Mouse (Mus musculus): ENCODE measurements around the gene Atp6v0a1. TPM values are rescaled to one million over a fixed set of nuclear protein-coding genes. Genes with fewer than 3 reads are reported as not detected.
A peak's percentile ranks its signal among the peaks of the same experiment; 100 is the strongest.

The Atp6v0a1 gene
- polyA plus RNA-seq (2012; rRNA removed): 35.9 and 39.7 TPM in 2 replicates

- Histone ChIP-seq H3K36me3 (ENCODE audit: control insufficient read depth, insufficient read depth, low read length) (no peaks in the 10 kb centered on the region), H3K4me1 (replicated peaks; ENCODE audit: control insufficient read depth, insufficient read depth, low read length) (peaks cover 11% of the 10 kb centered on the region; the same call in 1 of the 2 replicates), H3K27ac (ENCODE audit: control insufficient read depth, insufficient read depth, low read length) (0 out of 2 replicates have a peak within 1 kb of the TSS, but pooled peaks have one; percentile 6), H3K27me3 (ENCODE audit: control insufficient read depth, insufficient read depth, low read length) (peaks cover 2% of the 10 kb centered on the region; the same call in 1 of the 2 replicates), H3K4me3 (ENCODE audit: control insufficient read depth, insufficient read depth, low read length) (peak within 1 kb of the TSS; percentile 35)
- WGBS: 1% methylated on average over 44 of the region's 44 CpGs
- peak; percentile 94 for DNase-seq
- TF ChIP-seq POLR2A (IDR thresholded peaks at IDR 0.05; ENCODE audit: control insufficient read depth, extremely low read depth, insufficient read depth, low read length, poor library complexity) (peak; percentile 52; the same call in 1 of the 2 replicates), CTCF (IDR thresholded peaks at IDR 0.05; ENCODE audit: borderline replicate concordance, control insufficient read depth, extremely low read depth, insufficient read depth, low read length, poor library complexity) (peak; percentile 46; the same call in 1 of the 2 replicates)
These were observed at the start of gene Atp6v0a1 for GRCm38 (mm10) chr11:101009046-101009887. Gene Atp6v0a1 (plus strand): TSS chr11:101009452.

- Histone ChIP-seq H3K36me3 (ENCODE audit: control insufficient read depth, insufficient read depth, low read length) (no peaks in the 10 kb centered on the region), H3K4me3 (ENCODE audit: control insufficient read depth, insufficient read depth, low read length) (no peak overlapping the region), H3K27me3 (ENCODE audit: control insufficient read depth, insufficient read depth, low read length) (no peaks in the 10 kb centered on the region), H3K4me1 (replicated peaks; ENCODE audit: control insufficient read depth, insufficient read depth, low read length) (peaks cover 3% of the 10 kb centered on the region; the same call in 1 of the 2 replicates), H3K27ac (ENCODE audit: control insufficient read depth, insufficient read depth, low read length) (no peak overlapping the region)
- TF ChIP-seq CTCF (IDR thresholded peaks at IDR 0.05; ENCODE audit: borderline replicate concordance, control insufficient read depth, extremely low read depth, insufficient read depth, low read length, poor library complexity) (no peak), POLR2A (IDR thresholded peaks at IDR 0.05; ENCODE audit: control insufficient read depth, extremely low read depth, insufficient read depth, low read length, poor library complexity) (no peak)
- peak; percentile 66 for DNase-seq
- 15% methylated on average over 14 of the region's 14 CpGs for WGBS
These were observed 49.8 kb upstream of the Atp6v0a1 start for GRCm38 (mm10) chr11:100959464-100959810.

GRCm38 (mm10) chr11:100959826-100960225 lies 49.4 kb upstream of the Atp6v0a1 start:
- 38% methylated on average over 3 of the region's 3 CpGs for WGBS
- Histone ChIP-seq H3K4me3 (ENCODE audit: control insufficient read depth, insufficient read depth, low read length) (no peak overlapping the region), H3K27me3 (ENCODE audit: control insufficient read depth, insufficient read depth, low read length) (no peaks in the 10 kb centered on the region), H3K36me3 (ENCODE audit: control insufficient read depth, insufficient read depth, low read length) (no peaks in the 10 kb centered on the region), H3K4me1 (replicated peaks; ENCODE audit: control insufficient read depth, insufficient read depth, low read length) (peaks cover 3% of the 10 kb centered on the region), H3K27ac (ENCODE audit: control insufficient read depth, insufficient read depth, low read length) (no peak overlapping the region)
- DNase-seq: no peak
- TF ChIP-seq CTCF (IDR thresholded peaks at IDR 0.05; ENCODE audit: borderline replicate concordance, control insufficient read depth, extremely low read depth, insufficient read depth, low read length, poor library complexity): no peak
- TF ChIP-seq POLR2A (IDR thresholded peaks at IDR 0.05; ENCODE audit: control insufficient read depth, extremely low read depth, insufficient read depth, low read length, poor library complexity): no peak

- Histone ChIP-seq H3K27ac (ENCODE audit: control insufficient read depth, insufficient read depth, low read length) (no peak overlapping the region), H3K27me3 (ENCODE audit: control insufficient read depth, insufficient read depth, low read length) (no peaks in the 10 kb centered on the region), H3K4me3 (ENCODE audit: control insufficient read depth, insufficient read depth, low read length) (no peak overlapping the region), H3K4me1 (replicated peaks; ENCODE audit: control insufficient read depth, insufficient read depth, low read length) (peaks cover 3% of the 10 kb centered on the region), H3K36me3 (ENCODE audit: control insufficient read depth, insufficient read depth, low read length) (no peaks in the 10 kb centered on the region)
- TF ChIP-seq CTCF (IDR thresholded peaks at IDR 0.05; ENCODE audit: borderline replicate concordance, control insufficient read depth, extremely low read depth, insufficient read depth, low read length, poor library complexity) (no peak), POLR2A (IDR thresholded peaks at IDR 0.05; ENCODE audit: control insufficient read depth, extremely low read depth, insufficient read depth, low read length, poor library complexity) (no peak)
- DNase-seq: no peak
- WGBS: 76% methylated on average over 6 of the region's 6 CpGs
These were observed 48.7 kb upstream of the Atp6v0a1 start for GRCm38 (mm10) chr11:100960540-100960939.

GRCm38 (mm10) chr11:100962371-100962911 lies 46.8 kb upstream of the Atp6v0a1 start:
- no peak overlapping the region for H3K4me3 ChIP-seq (ENCODE audit: control insufficient read depth, insufficient read depth, low read length)
- WGBS: 84% methylated on average over 9 of the region's 9 CpGs
- H3K27ac ChIP-seq (ENCODE audit: control insufficient read depth, insufficient read depth, low read length): no peak overlapping the region
- no peak for DNase-seq
- no peaks in the 10 kb centered on the region for H3K27me3 ChIP-seq (ENCODE audit: control insufficient read depth, insufficient read depth, low read length)
- no peaks in the 10 kb centered on the region for H3K36me3 ChIP-seq (ENCODE audit: control insufficient read depth, insufficient read depth, low read length)
- H3K4me1 ChIP-seq (replicated peaks; ENCODE audit: control insufficient read depth, insufficient read depth, low read length): peaks cover 3% of the 10 kb centered on the region
- TF ChIP-seq POLR2A (IDR thresholded peaks at IDR 0.05; ENCODE audit: control insufficient read depth, extremely low read depth, insufficient read depth, low read length, poor library complexity) (no peak), CTCF (IDR thresholded peaks at IDR 0.05; ENCODE audit: borderline replicate concordance, control insufficient read depth, extremely low read depth, insufficient read depth, low read length, poor library complexity) (no peak)

GRCm38 (mm10) chr11:100963647-100964046 lies 45.6 kb upstream of the Atp6v0a1 start:
- Histone ChIP-seq H3K27ac (ENCODE audit: control insufficient read depth, insufficient read depth, low read length) (no peak overlapping the region), H3K4me1 (replicated peaks; ENCODE audit: control insufficient read depth, insufficient read depth, low read length) (peaks cover 3% of the 10 kb centered on the region), H3K4me3 (ENCODE audit: control insufficient read depth, insufficient read depth, low read length) (no peak overlapping the region), H3K27me3 (ENCODE audit: control insufficient read depth, insufficient read depth, low read length) (peaks cover under 1% of the 10 kb centered on the region; the same call in 1 of the 2 replicates), H3K36me3 (ENCODE audit: control insufficient read depth, insufficient read depth, low read length) (no peaks in the 10 kb centered on the region)
- DNase-seq: no peak
- 88% methylated on average over 9 of the region's 9 CpGs for WGBS
- TF ChIP-seq POLR2A (IDR thresholded peaks at IDR 0.05; ENCODE audit: control insufficient read depth, extremely low read depth, insufficient read depth, low read length, poor library complexity) (no peak), CTCF (IDR thresholded peaks at IDR 0.05; ENCODE audit: borderline replicate concordance, control insufficient read depth, extremely low read depth, insufficient read depth, low read length, poor library complexity) (no peak)
